Mouse (Mus musculus): ENCODE results near the gene Prkca.

The Prkca gene

GRCm38 (mm10) chr11:108294305-108294813, 49.4 kb downstream of the Prkca start:
- DNase-seq = no peak

DNA sequence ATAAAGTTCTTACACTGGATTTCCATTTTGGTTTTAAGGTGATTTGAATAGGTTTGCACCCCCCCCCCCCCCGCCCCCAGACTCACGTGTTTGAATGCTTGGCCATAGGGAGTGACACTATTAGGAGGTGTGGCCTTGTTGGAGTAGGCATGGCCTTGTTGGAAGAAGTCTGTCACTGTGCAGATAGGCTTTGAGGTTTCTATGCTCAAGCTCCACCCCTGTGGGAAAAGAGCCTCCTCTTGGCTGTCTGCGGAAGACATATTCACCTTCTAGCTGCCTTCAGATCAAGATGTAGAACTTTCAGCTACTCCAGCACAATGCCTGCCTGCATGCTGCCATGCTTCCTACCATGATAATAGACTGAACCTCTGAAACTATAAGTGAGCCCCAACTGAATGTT, 49.9 kb downstream of the Prkca start:
- DNase-seq = no peak

DNA sequence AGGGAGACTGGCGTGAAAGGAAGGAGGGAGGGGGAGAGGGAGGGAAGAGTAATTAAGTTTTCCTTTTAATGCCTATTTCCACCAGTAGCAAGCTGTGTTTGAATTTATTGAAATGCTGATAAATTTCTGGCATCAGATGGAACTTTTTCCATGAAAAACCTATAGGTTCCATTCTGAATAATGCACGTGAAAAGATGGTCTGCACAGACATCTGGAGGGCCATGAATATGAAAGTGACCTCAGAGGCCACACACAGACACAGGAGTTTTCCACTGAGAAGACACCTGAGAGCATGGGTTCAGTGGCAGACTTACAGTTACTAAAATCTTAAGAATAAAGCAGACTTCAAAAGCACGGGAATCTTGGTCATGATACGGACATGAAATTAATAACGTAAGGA, 54.5 kb downstream of the Prkca start:
- no peak for DNase-seq

- peak; percentile 57 for DNase-seq
Observed at GRCm38 (mm10) chr11:108287321-108287720, 56.4 kb downstream of the Prkca start.

GRCm38 (mm10) chr11:108285046-108285445, 58.7 kb downstream of the Prkca start:
- no peak for DNase-seq

DNA sequence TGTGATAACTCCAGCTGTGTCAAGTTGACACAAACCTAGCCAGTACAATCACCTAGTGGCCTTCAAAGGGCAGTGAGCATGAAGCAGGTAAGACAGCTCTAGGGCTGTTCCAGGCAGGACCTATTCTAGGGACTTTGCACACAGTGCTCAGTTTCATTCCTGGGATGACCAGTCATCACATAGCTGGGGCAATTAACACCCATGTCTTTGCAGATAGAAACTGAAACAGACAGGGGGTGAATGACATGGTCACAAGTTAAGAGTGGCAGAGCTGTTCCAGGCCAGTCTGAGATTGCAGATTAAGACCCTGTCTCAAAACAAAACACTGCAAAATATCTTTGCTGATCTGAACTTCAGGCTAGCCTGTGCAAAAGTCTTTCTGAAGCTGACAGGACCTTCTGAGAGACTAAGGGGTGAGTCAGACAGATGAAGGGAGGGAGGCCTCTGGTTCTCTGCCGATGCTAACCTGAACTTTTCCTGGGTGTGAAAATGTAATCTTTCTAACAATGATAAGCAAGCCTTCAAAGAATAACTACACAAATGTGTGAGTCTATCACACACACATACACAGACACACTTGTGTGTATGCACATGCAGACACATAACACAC, 60.8 kb downstream of the Prkca start:
- no peak for DNase-seq

GRCm38 (mm10) chr11:108279748-108280373, 63.9 kb downstream of the Prkca start:
- no peak for DNase-seq

GRCm38 (mm10) chr11:108277096-108277495, 66.6 kb downstream of the Prkca start:
- no peak for DNase-seq

GRCm38 (mm10) chr11:108276148-108276547, 67.6 kb downstream of the Prkca start:
- no peak for DNase-seq

GRCm38 (mm10) chr11:108274046-108274445, 69.7 kb downstream of the Prkca start:
- no peak for DNase-seq

DNA sequence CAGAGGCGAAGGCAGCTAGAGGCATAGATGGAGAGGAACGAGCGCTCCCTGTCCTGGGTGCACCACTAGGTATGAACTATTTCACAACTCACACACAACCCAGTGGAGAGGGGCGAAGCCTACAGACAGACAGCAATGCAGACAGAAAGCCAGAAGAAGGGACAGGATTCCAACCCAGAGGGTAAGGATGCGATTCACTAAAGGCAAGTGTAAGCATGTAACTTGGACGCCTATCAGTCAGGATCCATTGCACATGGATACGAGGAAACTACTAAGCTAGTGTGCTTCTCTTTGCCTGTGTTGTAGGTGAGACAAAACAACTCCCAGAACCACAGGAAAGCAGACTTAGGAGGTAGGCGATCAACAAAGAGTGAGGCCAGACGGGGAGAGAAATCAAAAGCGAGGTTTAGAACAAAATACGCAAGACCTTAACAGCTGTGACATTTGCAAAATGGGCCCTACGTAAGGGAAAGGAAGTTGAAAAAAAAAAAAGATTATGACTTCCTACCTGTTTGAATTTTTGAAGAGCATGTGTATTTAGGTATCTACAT, 70.2 kb downstream of the Prkca start:
- no peak for DNase-seq

- no peak for DNase-seq
Observed at GRCm38 (mm10) chr11:108272601-108273414, 70.9 kb downstream of the Prkca start.

GRCm38 (mm10) chr11:108271305-108271704, 72.4 kb downstream of the Prkca start:
- peak; percentile 54 for DNase-seq

- no peak for DNase-seq
Observed at GRCm38 (mm10) chr11:108269516-108269915, 74.2 kb downstream of the Prkca start.

DNA sequence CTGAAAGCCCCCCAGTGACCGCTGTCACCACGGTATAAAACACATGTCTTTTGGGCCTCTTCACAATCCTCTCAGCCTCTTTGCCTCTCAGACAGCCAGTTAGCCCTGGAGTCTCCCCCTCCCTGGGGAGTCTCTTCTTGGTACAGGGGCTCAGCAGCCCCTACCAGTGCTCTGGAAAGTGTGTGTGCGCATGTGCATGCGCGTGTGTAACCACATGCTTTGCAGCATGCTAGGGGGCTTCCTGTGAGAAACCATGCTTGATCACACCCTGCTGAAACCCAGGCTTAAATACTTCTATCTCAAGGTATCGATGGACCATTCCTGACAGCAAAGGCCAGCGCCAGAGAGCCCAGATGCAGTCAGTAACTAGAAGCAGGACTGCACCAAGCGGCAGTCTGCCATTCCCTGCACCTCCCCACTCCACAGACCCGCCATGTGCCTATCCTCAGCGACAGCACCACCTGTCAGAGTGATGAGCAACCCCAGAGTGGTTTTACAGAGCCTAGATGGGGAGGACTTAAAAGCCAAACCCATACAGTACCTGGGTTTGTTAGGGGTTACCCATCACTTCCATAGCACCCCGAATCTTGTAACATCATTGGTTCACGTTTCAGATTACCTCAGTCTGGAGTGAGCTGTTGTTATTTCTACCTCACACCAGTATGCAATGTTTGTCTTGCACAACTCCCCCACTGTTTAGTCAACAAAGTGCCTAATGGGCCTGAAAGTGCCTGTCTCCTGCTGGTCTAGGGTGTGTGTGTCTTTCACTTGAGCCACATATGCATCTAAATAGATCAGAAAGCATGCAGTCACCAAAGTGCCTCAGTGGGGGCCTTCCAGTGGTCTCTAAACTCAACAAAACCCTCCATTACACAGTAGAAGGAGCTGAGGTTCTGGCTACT, 75.1 kb downstream of the Prkca start:
- DNase-seq = no peak

- peak; percentile 65 for DNase-seq
Observed at GRCm38 (mm10) chr11:108267825-108268224, 75.9 kb downstream of the Prkca start.

- no peak for DNase-seq
Observed at GRCm38 (mm10) chr11:108267066-108267465, 76.7 kb downstream of the Prkca start.

- no peak for DNase-seq
Observed at GRCm38 (mm10) chr11:108263868-108264267, 79.9 kb downstream of the Prkca start.

DNA sequence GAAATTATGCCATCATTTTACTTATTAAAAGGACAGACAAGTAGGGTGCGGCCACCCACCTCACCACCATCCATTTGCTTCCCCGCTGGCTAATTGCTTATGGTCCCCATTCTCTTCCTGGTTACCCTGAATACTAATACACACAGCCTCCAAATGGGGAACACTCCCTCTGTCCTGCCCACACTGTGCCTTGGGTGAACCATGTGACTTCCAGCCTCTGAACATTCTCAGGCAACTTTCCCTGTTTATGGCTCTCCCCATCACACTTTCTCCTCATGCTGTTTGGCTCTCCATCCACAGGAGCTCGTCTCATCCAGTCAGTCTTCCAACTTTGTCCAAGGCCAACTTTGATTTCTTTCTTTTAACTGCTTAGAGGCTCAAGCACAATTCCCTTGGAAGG, 80.3 kb downstream of the Prkca start:
- no peak for DNase-seq

- no peak for DNase-seq
Observed at GRCm38 (mm10) chr11:108261751-108262160, 82.0 kb downstream of the Prkca start.

DNA sequence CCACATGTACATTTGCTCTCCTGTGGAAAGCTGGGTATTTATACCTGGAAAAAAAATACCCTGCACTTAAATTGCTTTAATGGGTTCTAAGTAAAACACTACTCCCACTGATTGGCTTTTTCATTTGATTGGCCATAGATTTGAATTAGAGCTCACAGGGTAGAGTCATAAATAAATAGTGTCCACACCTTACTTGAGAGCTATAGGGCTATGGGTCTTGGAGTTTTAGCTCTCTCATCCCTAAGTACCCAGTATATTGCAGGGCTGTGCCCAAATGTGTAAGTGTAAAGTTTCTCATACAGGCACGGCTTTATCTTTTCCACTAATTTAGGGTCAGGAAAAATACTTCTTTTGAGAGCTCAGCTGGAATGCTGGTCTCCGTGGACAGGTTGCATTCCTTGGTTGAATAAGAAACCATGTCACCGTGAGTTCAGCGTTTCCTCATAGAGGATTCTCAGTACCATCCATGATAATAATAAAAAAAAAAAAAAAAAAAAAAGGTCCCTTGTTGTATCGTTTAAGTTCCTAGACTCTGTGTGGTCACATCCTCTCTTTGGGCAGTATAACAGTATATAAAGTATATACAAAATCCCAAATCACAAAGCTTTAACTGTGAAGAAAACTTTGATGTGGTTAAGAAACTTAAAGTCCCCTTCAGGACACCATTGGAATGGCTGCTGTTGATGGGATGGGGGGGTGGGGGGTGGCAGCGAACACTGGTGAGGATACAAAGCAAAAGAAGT, 82.8 kb downstream of the Prkca start:
- no peak for DNase-seq

DNA sequence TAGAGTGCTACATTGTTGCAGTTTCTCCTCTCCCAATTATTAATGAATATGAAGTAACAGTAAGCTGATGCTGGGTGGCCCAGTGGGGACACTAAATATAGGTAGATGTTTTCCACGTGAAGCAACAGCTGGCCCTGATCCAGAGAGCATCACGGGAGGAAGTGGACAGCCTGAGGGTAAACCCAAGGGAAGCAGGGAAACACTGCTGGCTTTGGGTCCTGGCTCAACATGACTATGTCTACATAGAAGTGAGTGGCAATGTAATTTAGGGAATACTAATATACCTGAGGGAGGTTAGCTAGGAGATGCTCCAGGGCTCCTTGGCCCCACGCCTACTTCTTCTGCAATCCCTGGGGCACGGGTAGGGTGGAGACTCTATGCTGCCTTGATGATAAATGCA, 84.3 kb downstream of the Prkca start:
- no peak for DNase-seq

Data from kidney, adult 9 months (tissue).